In genomic region chr9:75409852-75410378, GRCm38 (mm10) we compare ENCODE assay signal across 8 mouse cellular contexts. TPM values are rescaled to one million over a fixed set of nuclear protein-coding genes. Genes with fewer than 3 reads are reported as not detected.
DNase-seq lines count a peak whose midpoint lies in the region; ATAC-seq and TF ChIP-seq lines count a peak whose summit lies in the region.

Gene Mapk6 (minus strand): TSS chr9:75410005.

- peak; percentile 70 for TF ChIP-seq POLR2A in brain, embryonic 14.5 days (IDR thresholded peaks at IDR 0.05; ENCODE audit: borderline replicate concordance, extremely low read depth, insufficient read depth, insufficient read length, poor library complexity, severe bottlenecking)
- TF ChIP-seq POLR2A in limb, embryonic 14.5 days (IDR thresholded peaks at IDR 0.05; ENCODE audit: borderline replicate concordance, extremely low read depth, insufficient read depth, insufficient read length) = 0 out of 2 replicates have a peak, but pooled peaks have one; percentile 59
- no peak; the same call in none of the 2 replicates for TF ChIP-seq POLR2A in spleen, adult 2 months (IDR thresholded peaks at IDR 0.05; ENCODE audit: low read depth, low read length)

- no peaks in the 10 kb centered on the region for H3K36me3 ChIP-seq in C2C12 (ENCODE audit: control insufficient read depth, insufficient read depth)
- no peaks in the 10 kb centered on the region for H3K36me3 ChIP-seq in heart, embryonic 10.5 days
- H3K36me3 ChIP-seq in kidney, embryonic 14.5 days (ENCODE audit: control insufficient read depth, insufficient read depth, low read length) = no peaks in the 10 kb centered on the region
- H3K36me3 ChIP-seq in limb, embryonic 14.5 days (ENCODE audit: control insufficient read depth, insufficient read depth, low read length) = no peaks in the 10 kb centered on the region
- H3K36me3 ChIP-seq in midbrain, embryonic 16.5 days (ENCODE audit: control insufficient read depth, insufficient read depth, low read length) = no peaks in the 10 kb centered on the region
- H3K36me3 ChIP-seq in spleen, adult 2 months (ENCODE audit: control insufficient read depth, insufficient read depth, low read length) = no peaks in the 10 kb centered on the region

- ATAC-seq in erythroblast, adult 5-6 weeks (replicated peaks; ENCODE audit: low FRiP score, poor library complexity, severe bottlenecking) = peak; percentile 92
- ATAC-seq in kidney, embryonic 14.5 days (ENCODE audit: low FRiP score, low TSS enrichment) = peak; percentile 94
- peak; percentile 95 for ATAC-seq in limb, embryonic 14.5 days (ENCODE audit: low FRiP score, low read depth)
- peak; percentile 93 for ATAC-seq in midbrain, embryonic 16.5 days

- DNase-seq in brain, embryonic 14.5 days (ENCODE audit: low read depth) = peak; percentile 97
- peak; percentile 97 for DNase-seq in heart, embryonic 10.5 days (ENCODE audit: low spot score)
- peak; percentile 89 for DNase-seq in limb, embryonic 14.5 days (ENCODE audit: low spot score)
- DNase-seq in spleen, adult 2 months (ENCODE audit: low read depth in 1 of 2, low spot score in 2 of 2) = peak; percentile 89 to 96

- no peaks in the 10 kb centered on the region for H3K27me3 ChIP-seq in C2C12 (ENCODE audit: control insufficient read depth, insufficient read depth, insufficient read length)
- H3K27me3 ChIP-seq in heart, embryonic 10.5 days (ENCODE audit: insufficient read depth, poor library complexity, severe bottlenecking) = no peaks in the 10 kb centered on the region
- no peaks in the 10 kb centered on the region for H3K27me3 ChIP-seq in kidney, embryonic 14.5 days (ENCODE audit: control insufficient read depth, insufficient read depth, low read length)
- H3K27me3 ChIP-seq in limb, embryonic 14.5 days (ENCODE audit: control insufficient read depth, insufficient read depth, low read length) = no peaks in the 10 kb centered on the region
- H3K27me3 ChIP-seq in midbrain, embryonic 16.5 days (ENCODE audit: control insufficient read depth, insufficient read depth, low read depth, low read length) = no peaks in the 10 kb centered on the region
- no peaks in the 10 kb centered on the region for H3K27me3 ChIP-seq in spleen, adult 2 months (ENCODE audit: control insufficient read depth, insufficient read depth, low read length)

- TF ChIP-seq CTCF in C2C12 (IDR thresholded peaks at IDR 0.05; ENCODE audit: control insufficient read depth, insufficient read depth, insufficient read length) = no peak
- TF ChIP-seq CTCF in brain, embryonic 14.5 days (IDR thresholded peaks at IDR 0.05; ENCODE audit: borderline replicate concordance, extremely low read depth, insufficient read depth, insufficient read length) = no peak
- TF ChIP-seq CTCF in spleen, adult 2 months (IDR thresholded peaks at IDR 0.05; ENCODE audit: extremely low read depth, insufficient read depth, insufficient read length, insufficient replicate concordance) = no peak

- peaks cover 43% of the 10 kb centered on the region for H3K79me3 ChIP-seq in C2C12 (ENCODE audit: low read depth)

- under 1% methylated on average over 58 of the region's 58 CpGs for WGBS in heart, embryonic 10.5 days
- 1% methylated on average over 57 of the region's 58 CpGs for WGBS in kidney, embryonic 14.5 days
- WGBS in limb, embryonic 14.5 days = under 1% methylated on average over 38 of the region's 58 CpGs
- under 1% methylated on average over 56 of the region's 58 CpGs for WGBS in midbrain, embryonic 16.5 days
- WGBS in spleen, adult 2 months = under 1% methylated on average over 58 of the region's 58 CpGs

- H3K4me1 ChIP-seq in heart, embryonic 10.5 days = peaks cover 42% of the 10 kb centered on the region
- peaks cover 8% of the 10 kb centered on the region; the same call in 1 of the 2 replicates for H3K4me1 ChIP-seq in kidney, embryonic 14.5 days (ENCODE audit: control insufficient read depth, insufficient read depth, low read length)
- H3K4me1 ChIP-seq in limb, embryonic 14.5 days (ENCODE audit: control insufficient read depth, insufficient read depth, low read length) = peaks cover 26% of the 10 kb centered on the region
- peaks cover 19% of the 10 kb centered on the region for H3K4me1 ChIP-seq in midbrain, embryonic 16.5 days (ENCODE audit: control insufficient read depth, insufficient read depth, low read length)
- peaks cover 29% of the 10 kb centered on the region; the same call in 1 of the 2 replicates for H3K4me1 ChIP-seq in spleen, adult 2 months (ENCODE audit: control insufficient read depth, insufficient read depth, insufficient read length)

- H3ac ChIP-seq in C2C12 (ENCODE audit: control insufficient read depth, insufficient read length, low read depth) = peak within 1 kb of the TSS; percentile 88

- H3K79me2 ChIP-seq in C2C12 (ENCODE audit: control insufficient read depth, insufficient read depth) = peaks cover 45% of the 10 kb centered on the region

- H3K4me2 ChIP-seq in kidney, embryonic 14.5 days (replicated peaks; ENCODE audit: low read depth, low read length) = peak within 1 kb of the TSS; percentile 67
- peak within 1 kb of the TSS; percentile 94 for H3K4me2 ChIP-seq in limb, embryonic 14.5 days (replicated peaks; ENCODE audit: low read depth, low read length, severe bottlenecking)
- peak within 1 kb of the TSS; percentile 82 for H3K4me2 ChIP-seq in midbrain, embryonic 16.5 days (ENCODE audit: low read length)

- peak within 1 kb of the TSS; percentile 98 for H3K27ac ChIP-seq in heart, embryonic 10.5 days
- H3K27ac ChIP-seq in kidney, embryonic 14.5 days (ENCODE audit: low read depth, low read length) = peak within 1 kb of the TSS; percentile 96
- H3K27ac ChIP-seq in limb, embryonic 14.5 days (replicated peaks; ENCODE audit: low read depth, low read length) = peak within 1 kb of the TSS; percentile 99
- H3K27ac ChIP-seq in midbrain, embryonic 16.5 days (ENCODE audit: low read length) = peak within 1 kb of the TSS; percentile 98
- peak within 1 kb of the TSS; percentile 99 for H3K27ac ChIP-seq in spleen, adult 2 months (ENCODE audit: insufficient read depth, low read length)

- H3K4me3 ChIP-seq in C2C12 (ENCODE audit: insufficient read depth, poor library complexity, severe bottlenecking) = peak within 1 kb of the TSS; percentile 69
- H3K4me3 ChIP-seq in heart, embryonic 10.5 days = peak within 1 kb of the TSS; percentile 95
- H3K4me3 ChIP-seq in kidney, embryonic 14.5 days (ENCODE audit: low read length) = peak within 1 kb of the TSS; percentile 92
- H3K4me3 ChIP-seq in limb, embryonic 14.5 days (replicated peaks; ENCODE audit: low read length) = peak within 1 kb of the TSS; percentile 89
- H3K4me3 ChIP-seq in midbrain, embryonic 16.5 days (ENCODE audit: low read depth, low read length) = peak within 1 kb of the TSS; percentile 65
- H3K4me3 ChIP-seq in spleen, adult 2 months (ENCODE audit: extremely low read depth, insufficient read depth, insufficient read length) = peak within 1 kb of the TSS; percentile 99

- H3K9ac ChIP-seq in kidney, embryonic 14.5 days (ENCODE audit: low read depth, low read length) = peak within 1 kb of the TSS; percentile 94
- H3K9ac ChIP-seq in limb, embryonic 14.5 days (ENCODE audit: low read depth, low read length, severe bottlenecking) = peak within 1 kb of the TSS; percentile 92
- peak within 1 kb of the TSS; percentile 94 for H3K9ac ChIP-seq in midbrain, embryonic 16.5 days (ENCODE audit: low read depth, low read length)

- no peaks in the 10 kb centered on the region for H3K9me3 ChIP-seq in heart, embryonic 10.5 days
- no peaks in the 10 kb centered on the region for H3K9me3 ChIP-seq in kidney, embryonic 14.5 days (ENCODE audit: control insufficient read depth, low read length)
- H3K9me3 ChIP-seq in limb, embryonic 14.5 days (ENCODE audit: control insufficient read depth, low read length) = no peaks in the 10 kb centered on the region
- H3K9me3 ChIP-seq in midbrain, embryonic 16.5 days (replicated peaks; ENCODE audit: control insufficient read depth, low read length, poor library complexity, severe bottlenecking) = no peaks in the 10 kb centered on the region

TF ChIP-seq in C2C12, 6 proteins besides CTCF, POLR2A, EP300 and RAD21:
- TF ChIP-seq MAX (IDR thresholded peaks at IDR 0.05) (peak; percentile 26), FOSL1 (IDR thresholded peaks at IDR 0.05; ENCODE audit: insufficient read depth, low read length, poor library complexity, severe bottlenecking) (no peak), MYOD1 (IDR thresholded peaks at IDR 0.05; ENCODE audit: control insufficient read depth, insufficient read length, low read depth) (no peak), USF1 (IDR thresholded peaks at IDR 0.05; ENCODE audit: low read depth) (no peak)

RNA-seq across cellular contexts. Expression of gene Mapk6, which starts in this region (rescaled TPM):
- polyA plus RNA-seq in C2C12 (2012; fragmentation: generic; extraction: Trizol) = 44.8 TPM
- 69.1 and 117 TPM in 2 replicates for polyA plus RNA-seq in brain, embryonic 14.5 days (2012; rRNA removed)
- 8.4 and 11.7 TPM in 2 replicates for total RNA-seq in erythroblast, adult 5-6 weeks (2015; ENCODE audit: low replicate concordance)
- total RNA-seq in erythroblast, adult 5-6 weeks (2017; ENCODE audit: low replicate concordance) = 4.9 and 17.6 TPM in 2 replicates
- 71.2 and 87.1 TPM in 2 replicates for polyA plus RNA-seq in heart, embryonic 10.5 days (2016; fragmentation: Nextera tagmentation; extraction: Ambion mirVana)
- 54.8 and 77.6 TPM in 2 replicates for polyA plus RNA-seq in kidney, embryonic 14.5 days (2014; fragmentation: Nextera tagmentation; extraction: Ambion mirVana)
- polyA plus RNA-seq in limb, embryonic 14.5 days (2012; rRNA removed) = 37.5 and 38.8 TPM in 2 replicates
- polyA plus RNA-seq in limb, embryonic 14.5 days (2014; fragmentation: Nextera tagmentation; extraction: Ambion mirVana) = 57.0 and 71.3 TPM in 2 replicates
- 147 and 162 TPM in 2 replicates for polyA plus RNA-seq in midbrain, embryonic 16.5 days (2015; fragmentation: Nextera tagmentation; extraction: Ambion mirVana)
- polyA plus RNA-seq in spleen, adult 2 months (2012; rRNA removed) = 11.4 and 12.7 TPM in 2 replicates

Comparison
In these comparisons a context has a peak if more than half of its experiments do, and no peak if none do; other contexts are left out.
1. Peak in every context shown above with its lines: DNase-seq, ATAC-seq, H3K4me3 ChIP-seq and H3K27ac ChIP-seq.